Mouse (Mus musculus) midbrain, embryonic 16.5 days (tissue): Measurements from ENCODE around the gene Nr4a1. TPM values are rescaled to one million over a fixed set of nuclear protein-coding genes. Genes with fewer than 3 reads are reported as not detected.

Source experiments
- polyA plus RNA-seq: library from polyadenylated mRNA; unstranded; fragments of >200 nt; fragmentation: Nextera tagmentation; extraction: Ambion mirVana; gene quantifications from 2 replicates; pipeline ENCODE4 v1.2.1, GENCODE M21; 2015

Gene Nr4a1
- polyA plus RNA-seq, 1 experiment from 2014 or later, result 6.4 TPM

Other genes starting within 250 kb of the Nr4a1 start
- not detected in 2 replicates for gene Gm47841, start 206.9 kb upstream of the Nr4a1 start, polyA plus RNA-seq
- 0.04 TPM in 1 of 2 replicates, not detected in the other for gene Fignl2, start 175.7 kb upstream of the Nr4a1 start, polyA plus RNA-seq
- not detected in 2 replicates for gene Ankrd33, start 138.5 kb upstream of the Nr4a1 start, polyA plus RNA-seq
- 8.0 and 10.6 TPM in 2 replicates for gene Acvrl1, start 125.7 kb upstream of the Nr4a1 start, polyA plus RNA-seq
- gene Acvr1b, start 80.2 kb upstream of the Nr4a1 start, polyA plus RNA-seq, result 22.1 and 24.5 TPM in 2 replicates
- gene Grasp, start 30.1 kb upstream of the Nr4a1 start, polyA plus RNA-seq, result 0.95 and 1.1 TPM in 2 replicates
- gene Atg101, start 30.0 kb downstream of the Nr4a1 start, polyA plus RNA-seq, result 74.8 and 79.8 TPM in 2 replicates
- 0.19 and 0.26 TPM in 2 replicates for gene 6030408B16Rik, start 38.9 kb downstream of the Nr4a1 start, polyA plus RNA-seq
- 0.10 TPM in 2 replicates for gene Krt80, start 115.9 kb downstream of the Nr4a1 start, polyA plus RNA-seq
- 0.34 and 1.1 TPM in 2 replicates for gene Krt7, start 156.8 kb downstream of the Nr4a1 start, polyA plus RNA-seq
- gene Krt87, start 184.5 kb downstream of the Nr4a1 start, polyA plus RNA-seq, result 0.35 and 0.70 TPM in 2 replicates
- gene Krt88, start 193.5 kb downstream of the Nr4a1 start, polyA plus RNA-seq, result not detected in 2 replicates
- 0.28 TPM in 1 of 2 replicates, not detected in the other for gene Krt81, start 209.5 kb downstream of the Nr4a1 start, polyA plus RNA-seq
- 0.10 TPM in 1 of 2 replicates, not detected in the other for gene Krt86, start 219.2 kb downstream of the Nr4a1 start, polyA plus RNA-seq
- gene Krt83, start 237.2 kb downstream of the Nr4a1 start, polyA plus RNA-seq, result not detected in 2 replicates